Mouse (Mus musculus) hindbrain, embryonic 14.5 days (tissue): ENCODE measurements at regions not wholly inside any gene's neighbourhood (a gene's known extent, or its start where the extent isn't known, plus 50 kb on each side); places are given as distances from the start of the nearest gene placed in this dataset.
"Not testable (repeated sequence)": the region's sequence is repeated elsewhere in the genome, so short reads cannot be mapped to it uniquely, and the experiment has no call there.

Experiments
- ATAC-seq: fragments of 200-750 bp; cut with Nextera tagmentation; 2 replicates; pipeline ENCODE4 v1.8.0; 2017; ENCODE audit warnings: moderate number of reproducible peaks, mild to moderate bottlenecking, moderate TSS enrichment, moderate library complexity; ENCODE audit not compliant: low FRiP score
- DNase-seq: peaks from one replicate; pipeline ENCODE4 v3.0.0-alpha.2; 2015; ENCODE audit warnings: low spot score
- H3K27ac ChIP-seq: fragments of 300-500 bp; sonication (generic); 2 replicates; pipeline ENCODE4 v1.5.1; 2014; ENCODE audit warnings: mild to moderate bottlenecking, moderate library complexity
- H3K27me3 ChIP-seq: fragments of 300-500 bp; sonication (generic); 2 replicates; pipeline ENCODE4 v1.6.1; 2014; ENCODE audit warnings: mild to moderate bottlenecking, low read length, mixed read lengths; ENCODE audit not compliant: control insufficient read depth, insufficient read depth
- H3K36me3 ChIP-seq: fragments of 300-500 bp; sonication (generic); replicated peaks from 2 replicates; pipeline ENCODE4 v1.6.1; 2014; ENCODE audit not compliant: control insufficient read depth, insufficient read depth
- H3K4me1 ChIP-seq: fragments of 300-500 bp; sonication (generic); replicated peaks from 2 replicates; pipeline ENCODE4 v1.6.1; 2014; ENCODE audit warnings: antibody characterized with exemption, low read length, mixed read lengths; ENCODE audit not compliant: control insufficient read depth, insufficient read depth
- H3K4me2 ChIP-seq: fragments of 300-500 bp; sonication (generic); replicated peaks from 2 replicates; pipeline ENCODE4 v1.6.1; 2014; ENCODE audit warnings: mild to moderate bottlenecking, moderate library complexity
- H3K4me3 ChIP-seq: fragments of 300-500 bp; sonication (generic); replicated peaks from 2 replicates; pipeline ENCODE4 v1.5.1; 2014; ENCODE audit warnings: mild to moderate bottlenecking, low read length
- H3K9ac ChIP-seq: fragments of 300-500 bp; sonication (generic); 2 replicates; pipeline ENCODE4 v1.6.1; 2014
- H3K9me3 ChIP-seq: fragments of 300-500 bp; sonication (generic); 2 replicates; pipeline ENCODE4 v1.6.1; 2016; ENCODE audit warnings: low read length; ENCODE audit not compliant: control insufficient read depth
- WGBS: fragments of 180-500 bp; shearing (Covaris S2); extraction: QIAGEN DNeasy Blood & Tissue Kit; methylation state at CpG from one replicate; pipeline ENCODE4 v1.1.7; 2014; 5-methylcytosine and 5-hydroxymethylcytosine counted together

DNA sequence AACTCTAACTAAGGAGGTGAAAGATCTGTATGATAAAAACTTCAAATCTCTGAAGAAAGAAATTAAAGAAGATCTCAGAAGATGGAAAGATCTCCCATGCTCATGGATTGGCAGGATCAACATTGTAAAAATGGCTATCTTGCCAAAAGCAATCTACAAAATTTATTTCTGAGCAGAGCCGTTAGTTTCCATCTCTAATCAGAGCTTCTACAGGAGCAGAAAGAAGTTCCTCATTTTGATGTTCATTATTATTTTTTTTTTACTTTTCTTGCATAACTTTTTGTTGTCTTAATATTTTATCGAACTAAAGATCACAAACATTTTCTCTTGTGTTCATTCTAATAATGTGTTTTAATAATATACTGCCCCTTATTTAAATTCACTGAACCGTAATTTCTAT lies 1825.6 kb upstream of the Nudt12 start:
- not testable (repeated sequence) for H3K4me2 ChIP-seq, DNase-seq, H3K36me3 ChIP-seq, H3K27ac ChIP-seq, H3K9me3 ChIP-seq, H3K4me1 ChIP-seq, H3K27me3 ChIP-seq, ATAC-seq, H3K9ac ChIP-seq, H3K4me3 ChIP-seq
- 94% methylated on average over 3 of the region's 3 CpGs for WGBS

GRCm38 (mm10) chr17:60832531-60832930 lies 1819.4 kb upstream of the Nudt12 start:
- no peak overlapping the region for H3K9ac ChIP-seq
- no peaks in the 10 kb centered on the region for H3K4me1 ChIP-seq
- no peak overlapping the region for H3K27ac ChIP-seq
- no peak overlapping the region for H3K4me3 ChIP-seq
- H3K36me3 ChIP-seq = no peaks in the 10 kb centered on the region
- no peaks in the 10 kb centered on the region for H3K9me3 ChIP-seq
- no peaks in the 10 kb centered on the region for H3K27me3 ChIP-seq
- ATAC-seq (no peak), DNase-seq (no peak)
- H3K4me2 ChIP-seq = no peak overlapping the region
- 90% methylated on average over 3 of the region's 3 CpGs for WGBS

GRCm38 (mm10) chr17:60830498-60830897 lies 1817.3 kb upstream of the Nudt12 start:
- H3K27ac ChIP-seq = no peak overlapping the region
- H3K4me1 ChIP-seq = no peaks in the 10 kb centered on the region
- H3K27me3 ChIP-seq = no peaks in the 10 kb centered on the region
- H3K36me3 ChIP-seq = no peaks in the 10 kb centered on the region
- no peaks in the 10 kb centered on the region for H3K9me3 ChIP-seq
- H3K9ac ChIP-seq = no peak overlapping the region
- ATAC-seq (no peak), DNase-seq (no peak)
- H3K4me3 ChIP-seq = no peak overlapping the region
- H3K4me2 ChIP-seq = no peak overlapping the region
- 86% methylated on average over 2 of the region's 2 CpGs for WGBS

DNA sequence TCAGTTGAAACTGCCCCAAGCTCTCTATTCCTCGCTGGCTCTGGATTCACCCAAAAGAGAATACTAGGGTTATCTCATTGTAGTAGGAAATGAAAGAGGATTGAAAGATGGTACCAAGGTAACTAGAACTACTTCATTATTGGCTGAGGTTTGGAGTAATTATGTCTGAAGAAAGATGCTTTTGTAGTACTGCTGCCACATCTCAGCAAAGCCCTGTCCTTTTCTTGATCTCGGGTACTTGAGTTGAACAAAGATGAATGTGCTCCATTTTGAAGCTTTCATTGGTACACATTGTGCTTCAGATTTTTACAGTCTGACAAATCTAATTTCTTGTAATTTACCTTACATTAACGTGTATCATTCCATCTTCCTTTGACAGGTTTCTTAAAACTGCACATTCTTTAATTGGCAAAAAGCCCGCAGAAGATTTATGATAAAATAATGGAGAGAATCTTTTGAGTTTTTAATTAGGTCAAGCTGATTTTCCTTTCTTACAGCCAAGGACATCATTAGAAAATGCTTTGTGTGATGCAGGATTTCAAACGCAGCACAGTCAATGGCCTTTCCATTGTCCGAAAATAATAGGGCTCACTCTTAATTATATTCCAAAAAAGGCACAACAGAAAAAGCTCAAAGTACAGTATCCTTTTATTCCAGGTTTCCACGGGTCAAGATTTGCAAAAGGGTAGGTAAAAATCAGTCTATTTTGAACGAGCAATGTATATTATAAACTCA lies 1791.7 kb upstream of the Nudt12 start:
- Histone ChIP-seq H3K4me1 (no peaks in the 10 kb centered on the region), H3K9ac (no peak overlapping the region), H3K27ac (no peak overlapping the region), H3K4me2 (no peak overlapping the region), H3K36me3 (no peaks in the 10 kb centered on the region), H3K4me3 (no peak overlapping the region), H3K9me3 (no peaks in the 10 kb centered on the region), H3K27me3 (no peaks in the 10 kb centered on the region)
- DNase-seq (no peak), ATAC-seq (no peak)
- 53% methylated on average over 8 of the region's 8 CpGs for WGBS

GRCm38 (mm10) chr17:60762270-60762669 lies 1749.1 kb upstream of the Nudt12 start:
- 91% methylated on average over 2 of the region's 2 CpGs for WGBS
- H3K27ac ChIP-seq = no peak overlapping the region
- H3K9ac ChIP-seq = no peak overlapping the region
- H3K4me3 ChIP-seq = no peak overlapping the region
- no peak for ATAC-seq
- no peaks in the 10 kb centered on the region for H3K36me3 ChIP-seq
- peak; percentile 18 for DNase-seq
- H3K27me3 ChIP-seq = no peaks in the 10 kb centered on the region
- H3K9me3 ChIP-seq = no peaks in the 10 kb centered on the region
- H3K4me2 ChIP-seq = no peak overlapping the region
- no peaks in the 10 kb centered on the region for H3K4me1 ChIP-seq

GRCm38 (mm10) chr17:60761100-60761499 lies 1747.9 kb upstream of the Nudt12 start:
- Histone ChIP-seq H3K4me1 (no peaks in the 10 kb centered on the region), H3K9me3 (no peaks in the 10 kb centered on the region), H3K4me2 (no peak overlapping the region), H3K9ac (no peak overlapping the region), H3K4me3 (no peak overlapping the region), H3K27me3 (no peaks in the 10 kb centered on the region), H3K27ac (no peak overlapping the region), H3K36me3 (no peaks in the 10 kb centered on the region)
- ATAC-seq (no peak), DNase-seq (no peak)

- WGBS = 80% methylated on average over 1 of the region's 1 CpGs
- H3K4me2 ChIP-seq = no peak overlapping the region
- H3K9me3 ChIP-seq = no peaks in the 10 kb centered on the region
- ATAC-seq = no peak
- H3K4me1 ChIP-seq = no peaks in the 10 kb centered on the region
- no peak overlapping the region for H3K27ac ChIP-seq
- no peaks in the 10 kb centered on the region for H3K27me3 ChIP-seq
- no peak for DNase-seq
- no peak overlapping the region for H3K4me3 ChIP-seq
- no peak overlapping the region for H3K9ac ChIP-seq
- no peaks in the 10 kb centered on the region for H3K36me3 ChIP-seq
Measured at GRCm38 (mm10) chr17:60742856-60743255, 1729.7 kb upstream of the Nudt12 start.

DNA sequence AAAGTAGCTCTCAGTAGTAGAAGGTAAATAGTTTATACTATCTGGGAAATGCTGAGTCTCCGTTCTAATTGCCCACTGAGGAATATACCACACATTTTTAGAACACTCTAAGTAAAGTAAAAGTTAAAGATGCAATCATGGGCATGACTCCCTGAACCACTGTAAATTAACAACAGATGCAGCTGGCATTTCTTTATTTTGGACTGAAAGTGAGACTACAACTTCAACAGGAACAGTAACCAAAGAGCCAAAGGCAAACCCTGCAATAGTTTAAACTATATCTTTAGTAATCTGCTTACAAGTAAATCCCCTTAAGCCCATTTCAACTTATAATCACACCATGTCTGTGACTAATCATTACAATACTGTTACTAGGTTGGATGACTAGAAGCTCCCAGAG lies 1725.0 kb upstream of the Nudt12 start:
- Histone ChIP-seq H3K27me3 (no peaks in the 10 kb centered on the region), H3K4me3 (no peak overlapping the region), H3K4me2 (no peak overlapping the region), H3K9me3 (no peaks in the 10 kb centered on the region), H3K36me3 (no peaks in the 10 kb centered on the region), H3K4me1 (no peaks in the 10 kb centered on the region), H3K9ac (no peak overlapping the region), H3K27ac (no peak overlapping the region)
- 86% methylated on average over 1 of the region's 1 CpGs for WGBS
- ATAC-seq (no peak), DNase-seq (no peak)

- WGBS = 97% methylated on average over 2 of the region's 2 CpGs
- Histone ChIP-seq H3K27ac (no peak overlapping the region), H3K27me3 (no peaks in the 10 kb centered on the region), H3K36me3 (no peaks in the 10 kb centered on the region), H3K9me3 (no peaks in the 10 kb centered on the region), H3K4me2 (no peak overlapping the region), H3K9ac (no peak overlapping the region), H3K4me3 (no peak overlapping the region), H3K4me1 (no peaks in the 10 kb centered on the region)
- no peak for ATAC-seq
- DNase-seq = no peak
Measured at GRCm38 (mm10) chr17:60720138-60720537, 1707.0 kb upstream of the Nudt12 start.
